Mouse (Mus musculus): ENCODE data around the gene Elac2. TPM values are rescaled to one million over a fixed set of nuclear protein-coding genes. Genes with fewer than 3 reads are reported as not detected.

The Elac2 gene
- polyA plus RNA-seq, 1 experiment from 2014 or later, result 32.2 TPM

- Histone ChIP-seq H3K4me3 (ENCODE audit: low read depth, low read length) (no peak overlapping the region), H3K9me3 (ENCODE audit: control insufficient read depth, low read length) (no peaks in the 10 kb centered on the region), H3K36me3 (ENCODE audit: control insufficient read depth, insufficient read depth, low read length) (no peaks in the 10 kb centered on the region), H3K4me2 (ENCODE audit: low read depth, low read length) (no peak overlapping the region), H3K27ac (ENCODE audit: low read depth, low read length) (no peak overlapping the region), H3K9ac (replicated peaks; ENCODE audit: low read depth, low read length) (no peak overlapping the region), H3K4me1 (ENCODE audit: control insufficient read depth, insufficient read depth, low read length) (no peaks in the 10 kb centered on the region), H3K27me3 (ENCODE audit: control insufficient read depth, insufficient read depth, low read length) (no peaks in the 10 kb centered on the region)
- peak; percentile 94 for ATAC-seq (ENCODE audit: low read depth)
- 13% methylated on average over 3 of the region's 3 CpGs for WGBS
These were observed 10.3 kb upstream of the Elac2 start for GRCm38 (mm10) chr11:64968507-64968906.

- 44% methylated on average over 4 of the region's 4 CpGs for WGBS
These were observed 9.9 kb upstream of the Elac2 start for GRCm38 (mm10) chr11:64968939-64969342.

GRCm38 (mm10) chr11:64971471-64971988, 7.3 kb upstream of the Elac2 start:
- Histone ChIP-seq H3K9ac (replicated peaks; ENCODE audit: low read depth, low read length) (no peak overlapping the region), H3K4me2 (ENCODE audit: low read depth, low read length) (no peak overlapping the region), H3K27me3 (ENCODE audit: control insufficient read depth, insufficient read depth, low read length) (no peaks in the 10 kb centered on the region), H3K36me3 (ENCODE audit: control insufficient read depth, insufficient read depth, low read length) (no peaks in the 10 kb centered on the region), H3K4me1 (ENCODE audit: control insufficient read depth, insufficient read depth, low read length) (no peaks in the 10 kb centered on the region), H3K27ac (ENCODE audit: low read depth, low read length) (no peak overlapping the region), H3K9me3 (ENCODE audit: control insufficient read depth, low read length) (no peaks in the 10 kb centered on the region), H3K4me3 (ENCODE audit: low read depth, low read length) (no peak overlapping the region)
- 81% methylated on average over 3 of the region's 3 CpGs for WGBS
- no peak for ATAC-seq (ENCODE audit: low read depth)

More at GRCm38 (mm10) chr11:64968939-64969342, 9.9 kb upstream of the Elac2 start:
- Histone ChIP-seq H3K4me3 (ENCODE audit: low read depth, low read length) (no peak overlapping the region), H3K4me2 (ENCODE audit: low read depth, low read length) (no peak overlapping the region), H3K27ac (ENCODE audit: low read depth, low read length) (no peak overlapping the region), H3K4me1 (ENCODE audit: control insufficient read depth, insufficient read depth, low read length) (no peaks in the 10 kb centered on the region), H3K36me3 (ENCODE audit: control insufficient read depth, insufficient read depth, low read length) (no peaks in the 10 kb centered on the region), H3K27me3 (ENCODE audit: control insufficient read depth, insufficient read depth, low read length) (no peaks in the 10 kb centered on the region), H3K9ac (replicated peaks; ENCODE audit: low read depth, low read length) (no peak overlapping the region), H3K9me3 (ENCODE audit: control insufficient read depth, low read length) (no peaks in the 10 kb centered on the region)
- no peak; the same call in 1 of the 2 replicates for ATAC-seq (ENCODE audit: low read depth)

GRCm38 (mm10) chr11:64972418-64972817, 6.4 kb upstream of the Elac2 start:
- no peaks in the 10 kb centered on the region for H3K9me3 ChIP-seq (ENCODE audit: control insufficient read depth, low read length)
- H3K27ac ChIP-seq (ENCODE audit: low read depth, low read length), result no peak overlapping the region
- H3K36me3 ChIP-seq (ENCODE audit: control insufficient read depth, insufficient read depth, low read length), result no peaks in the 10 kb centered on the region
- H3K27me3 ChIP-seq (ENCODE audit: control insufficient read depth, insufficient read depth, low read length), result no peaks in the 10 kb centered on the region
- H3K4me3 ChIP-seq (ENCODE audit: low read depth, low read length), result no peak overlapping the region
- H3K4me2 ChIP-seq (ENCODE audit: low read depth, low read length), result no peak overlapping the region
- 70% methylated on average over 2 of the region's 2 CpGs for WGBS
- ATAC-seq (ENCODE audit: low read depth), result no peak
- H3K9ac ChIP-seq (replicated peaks; ENCODE audit: low read depth, low read length), result no peak overlapping the region
- no peaks in the 10 kb centered on the region for H3K4me1 ChIP-seq (ENCODE audit: control insufficient read depth, insufficient read depth, low read length)

- Histone ChIP-seq H3K4me3 (ENCODE audit: low read depth, low read length) (peak overlapping the region; percentile 94), H3K27ac (ENCODE audit: low read depth, low read length) (no peak overlapping the region), H3K36me3 (ENCODE audit: control insufficient read depth, insufficient read depth, low read length) (peaks cover 26% of the 10 kb centered on the region), H3K9me3 (ENCODE audit: control insufficient read depth, low read length) (no peaks in the 10 kb centered on the region), H3K4me1 (ENCODE audit: control insufficient read depth, insufficient read depth, low read length) (peaks cover 11% of the 10 kb centered on the region), H3K27me3 (ENCODE audit: control insufficient read depth, insufficient read depth, low read length) (no peaks in the 10 kb centered on the region), H3K9ac (replicated peaks; ENCODE audit: low read depth, low read length) (peak overlapping the region; percentile 74), H3K4me2 (ENCODE audit: low read depth, low read length) (peak overlapping the region; percentile 92)
- ATAC-seq (ENCODE audit: low read depth), result no peak
- WGBS, result 9% methylated on average over 9 of the region's 9 CpGs
These were observed 629 bp downstream of the Elac2 start for GRCm38 (mm10) chr11:64979489-64979845.

- Histone ChIP-seq H3K4me1 (ENCODE audit: control insufficient read depth, insufficient read depth, low read length) (no peaks in the 10 kb centered on the region), H3K36me3 (ENCODE audit: control insufficient read depth, insufficient read depth, low read length) (peaks cover 67% of the 10 kb centered on the region), H3K27ac (ENCODE audit: low read depth, low read length) (no peak overlapping the region), H3K9ac (replicated peaks; ENCODE audit: low read depth, low read length) (no peak overlapping the region), H3K4me2 (ENCODE audit: low read depth, low read length) (no peak overlapping the region), H3K27me3 (ENCODE audit: control insufficient read depth, insufficient read depth, low read length) (no peaks in the 10 kb centered on the region), H3K4me3 (ENCODE audit: low read depth, low read length) (no peak overlapping the region), H3K9me3 (ENCODE audit: control insufficient read depth, low read length) (no peaks in the 10 kb centered on the region)
- ATAC-seq (ENCODE audit: low read depth), result no peak
- 100% methylated on average over 2 of the region's 2 CpGs for WGBS
These were observed 9.7 kb downstream of the Elac2 start for GRCm38 (mm10) chr11:64988556-64988955.

GRCm38 (mm10) chr11:64998439-64998838, 19.6 kb downstream of the Elac2 start:
- H3K27me3 ChIP-seq (ENCODE audit: control insufficient read depth, insufficient read depth, low read length), result no peaks in the 10 kb centered on the region
- no peak overlapping the region for H3K4me3 ChIP-seq (ENCODE audit: low read depth, low read length)
- ATAC-seq (ENCODE audit: low read depth), result no peak

GRCm38 (mm10) chr11:64999685-65000084, 20.8 kb downstream of the Elac2 start:
- Histone ChIP-seq H3K9me3 (ENCODE audit: control insufficient read depth, low read length) (no peaks in the 10 kb centered on the region), H3K27me3 (ENCODE audit: control insufficient read depth, insufficient read depth, low read length) (no peaks in the 10 kb centered on the region), H3K4me1 (ENCODE audit: control insufficient read depth, insufficient read depth, low read length) (no peaks in the 10 kb centered on the region), H3K4me2 (ENCODE audit: low read depth, low read length) (no peak overlapping the region), H3K9ac (replicated peaks; ENCODE audit: low read depth, low read length) (no peak overlapping the region), H3K4me3 (ENCODE audit: low read depth, low read length) (no peak overlapping the region), H3K36me3 (ENCODE audit: control insufficient read depth, insufficient read depth, low read length) (peaks cover 41% of the 10 kb centered on the region), H3K27ac (ENCODE audit: low read depth, low read length) (no peak overlapping the region)
- no peak for ATAC-seq (ENCODE audit: low read depth)
- 82% methylated on average over 5 of the region's 5 CpGs for WGBS

More at GRCm38 (mm10) chr11:64998439-64998838, 19.6 kb downstream of the Elac2 start:
- 99% methylated on average over 3 of the region's 3 CpGs for WGBS
- Histone ChIP-seq H3K9ac (replicated peaks; ENCODE audit: low read depth, low read length) (no peak overlapping the region), H3K36me3 (ENCODE audit: control insufficient read depth, insufficient read depth, low read length) (peaks cover 41% of the 10 kb centered on the region), H3K4me1 (ENCODE audit: control insufficient read depth, insufficient read depth, low read length) (no peaks in the 10 kb centered on the region), H3K4me2 (ENCODE audit: low read depth, low read length) (no peak overlapping the region), H3K27ac (ENCODE audit: low read depth, low read length) (no peak overlapping the region), H3K9me3 (ENCODE audit: control insufficient read depth, low read length) (no peaks in the 10 kb centered on the region)

- Histone ChIP-seq H3K36me3 (ENCODE audit: control insufficient read depth, insufficient read depth, low read length) (peaks cover 34% of the 10 kb centered on the region), H3K4me3 (ENCODE audit: low read depth, low read length) (no peak overlapping the region), H3K9me3 (ENCODE audit: control insufficient read depth, low read length) (no peaks in the 10 kb centered on the region), H3K4me2 (ENCODE audit: low read depth, low read length) (no peak overlapping the region), H3K27ac (ENCODE audit: low read depth, low read length) (no peak overlapping the region), H3K4me1 (ENCODE audit: control insufficient read depth, insufficient read depth, low read length) (no peaks in the 10 kb centered on the region), H3K9ac (replicated peaks; ENCODE audit: low read depth, low read length) (no peak overlapping the region), H3K27me3 (ENCODE audit: control insufficient read depth, insufficient read depth, low read length) (no peaks in the 10 kb centered on the region)
- 92% methylated on average over 14 of the region's 14 CpGs for WGBS
- ATAC-seq (ENCODE audit: low read depth), result no peak
These were observed 22.9 kb downstream of the Elac2 start for GRCm38 (mm10) chr11:65001729-65002128.

Measured in neural tube, embryonic 14.5 days (tissue).